Mouse (Mus musculus) liver, embryonic 11.5 days (tissue): ENCODE measurements around the gene Med13. TPM values are rescaled to one million over a fixed set of nuclear protein-coding genes. Genes with fewer than 3 reads are reported as not detected.

ENCODE experiments used
- ATAC-seq: fragments of 200-750 bp; cut with Nextera tagmentation; replicated peaks from 2 replicates; pipeline ENCODE4 v1.8.0; 2017; ENCODE audit warnings: moderate number of reproducible peaks, mild to moderate bottlenecking, moderate TSS enrichment, moderate library complexity; ENCODE audit not compliant: low FRiP score
- DNase-seq: peaks from one replicate; pipeline ENCODE4 v3.0.0-alpha.2; 2017; ENCODE audit warnings: low spot score
- H3K27ac ChIP-seq: fragments of 300-500 bp; sonication (generic); 2 replicates; pipeline ENCODE4 v1.5.1; 2014; ENCODE audit warnings: mild to moderate bottlenecking, low read depth, low read length, control low read depth
- H3K27me3 ChIP-seq: fragments of 300-500 bp; sonication (generic); replicated peaks from 2 replicates; pipeline ENCODE4 v1.6.1; 2014; ENCODE audit warnings: low read length, mixed read lengths; ENCODE audit not compliant: control insufficient read depth, insufficient read depth
- H3K36me3 ChIP-seq: fragments of 300-500 bp; sonication (generic); 2 replicates; pipeline ENCODE4 v1.6.1; 2014; ENCODE audit warnings: mild to moderate bottlenecking, low read length, moderate library complexity, mixed read lengths; ENCODE audit not compliant: control insufficient read depth, insufficient read depth
- H3K4me1 ChIP-seq: fragments of 300-500 bp; sonication (generic); replicated peaks from 2 replicates; pipeline ENCODE4 v1.6.1; 2014; ENCODE audit warnings: low read length, mixed read lengths; ENCODE audit not compliant: control insufficient read depth, insufficient read depth
- H3K4me2 ChIP-seq: fragments of 300-500 bp; sonication (generic); 2 replicates; pipeline ENCODE4 v1.6.1; 2014; ENCODE audit warnings: mild to moderate bottlenecking, control low read depth, moderate library complexity
- H3K4me3 ChIP-seq: fragments of 300-500 bp; sonication (generic); 2 replicates; pipeline ENCODE4 v1.5.1; 2014; ENCODE audit warnings: low read depth, low read length, control low read depth
- H3K9ac ChIP-seq: fragments of 300-500 bp; sonication (generic); 2 replicates; pipeline ENCODE4 v1.6.1; 2014; ENCODE audit warnings: low read depth, low read length, control low read depth
- H3K9me3 ChIP-seq: fragments of 300-500 bp; sonication (generic); 2 replicates; pipeline ENCODE4 v1.6.1; 2016; ENCODE audit warnings: low read length, inconsistent platforms, mixed read lengths; ENCODE audit not compliant: control insufficient read depth
- WGBS: fragments of 180-500 bp; shearing (Covaris S2); extraction: QIAGEN DNeasy Blood & Tissue Kit; methylation state at CpG from one replicate; pipeline ENCODE4 v1.1.7; 2014; 5-methylcytosine and 5-hydroxymethylcytosine counted together
- polyA plus RNA-seq: library from polyadenylated mRNA; unstranded; fragments of >200 nt; fragmentation: Nextera tagmentation; extraction: Ambion mirVana; gene quantifications from 2 replicates; pipeline ENCODE4 v1.2.1, GENCODE M21; 2014

The Med13 gene
- polyA plus RNA-seq, 1 experiment from 2014 or later, result 8.9 TPM

- H3K4me3 ChIP-seq, result no peak overlapping the region
- H3K27ac ChIP-seq, result no peak overlapping the region
- no peaks in the 10 kb centered on the region for H3K36me3 ChIP-seq
- no peaks in the 10 kb centered on the region for H3K9me3 ChIP-seq
- 56% methylated on average over 5 of the region's 5 CpGs for WGBS
- no peak overlapping the region for H3K4me2 ChIP-seq
- H3K9ac ChIP-seq, result no peak overlapping the region
- DNase-seq, result no peak
- no peaks in the 10 kb centered on the region for H3K27me3 ChIP-seq
- ATAC-seq, result no peak
- no peaks in the 10 kb centered on the region for H3K4me1 ChIP-seq
Observed at GRCm38 (mm10) chr11:86369003-86369402, 11.6 kb upstream of the Med13 start.

GRCm38 (mm10) chr11:86364709-86365452 is 7.5 kb upstream of the Med13 start:
- Histone ChIP-seq H3K9ac (no peak overlapping the region), H3K4me2 (no peak overlapping the region), H3K4me3 (no peak overlapping the region), H3K36me3 (no peaks in the 10 kb centered on the region), H3K27me3 (no peaks in the 10 kb centered on the region), H3K9me3 (no peaks in the 10 kb centered on the region), H3K4me1 (no peaks in the 10 kb centered on the region), H3K27ac (no peak overlapping the region)
- ATAC-seq, result no peak
- DNase-seq, result no peak
- 66% methylated on average over 5 of the region's 5 CpGs for WGBS

- peak overlapping the region; percentile 81 for H3K4me2 ChIP-seq
- 1% methylated on average over 45 of the region's 45 CpGs for WGBS
- peak overlapping the region; percentile 98 for H3K9ac ChIP-seq
- peak; percentile 98 for DNase-seq
- peaks cover 10% of the 10 kb centered on the region for H3K4me1 ChIP-seq
- no peaks in the 10 kb centered on the region for H3K9me3 ChIP-seq
- peak; percentile 92 for ATAC-seq
- peak overlapping the region; percentile 99 for H3K27ac ChIP-seq
- peak overlapping the region; percentile 95 for H3K4me3 ChIP-seq
- peaks cover 5% of the 10 kb centered on the region; the same call in 1 of the 2 replicates for H3K36me3 ChIP-seq
- no peaks in the 10 kb centered on the region for H3K27me3 ChIP-seq
Observed at GRCm38 (mm10) chr11:86357984-86358528, 654 bp upstream of the Med13 start.

- DNase-seq (no peak), ATAC-seq (no peak)
- 9% methylated on average over 13 of the region's 13 CpGs for WGBS
- H3K36me3 ChIP-seq, result peaks cover 6% of the 10 kb centered on the region; the same call in 1 of the 2 replicates
- H3K27ac ChIP-seq, result peak overlapping the region; percentile 99
- no peaks in the 10 kb centered on the region for H3K9me3 ChIP-seq
- H3K4me2 ChIP-seq, result peak overlapping the region; percentile 81
- H3K9ac ChIP-seq, result peak overlapping the region; percentile 98
- peaks cover 17% of the 10 kb centered on the region for H3K4me1 ChIP-seq
- peak overlapping the region; percentile 95 for H3K4me3 ChIP-seq
- no peaks in the 10 kb centered on the region for H3K27me3 ChIP-seq
Observed at GRCm38 (mm10) chr11:86356007-86356853, 1.2 kb downstream of the Med13 start.

- Histone ChIP-seq H3K4me3 (no peak overlapping the region), H3K27me3 (no peaks in the 10 kb centered on the region), H3K36me3 (peaks cover 6% of the 10 kb centered on the region; the same call in 1 of the 2 replicates), H3K9me3 (no peaks in the 10 kb centered on the region), H3K27ac (no peak overlapping the region), H3K4me2 (no peak overlapping the region), H3K9ac (no peak overlapping the region), H3K4me1 (peaks cover 17% of the 10 kb centered on the region)
- no peak for ATAC-seq
- no peak for DNase-seq
- WGBS, result 80% methylated on average over 3 of the region's 3 CpGs
Observed at GRCm38 (mm10) chr11:86353586-86353985, 3.8 kb downstream of the Med13 start.

GRCm38 (mm10) chr11:86351766-86352315 is 5.6 kb downstream of the Med13 start:
- no peak overlapping the region for H3K4me2 ChIP-seq
- H3K27ac ChIP-seq, result no peak overlapping the region
- 81% methylated on average over 3 of the region's 3 CpGs for WGBS
- no peak overlapping the region for H3K4me3 ChIP-seq
- H3K9me3 ChIP-seq, result no peaks in the 10 kb centered on the region
- ATAC-seq (no peak), DNase-seq (no peak)
- H3K4me1 ChIP-seq, result peaks cover 17% of the 10 kb centered on the region
- no peak overlapping the region for H3K9ac ChIP-seq
- no peaks in the 10 kb centered on the region for H3K27me3 ChIP-seq
- peaks cover 6% of the 10 kb centered on the region; the same call in 1 of the 2 replicates for H3K36me3 ChIP-seq

- peaks cover 17% of the 10 kb centered on the region for H3K4me1 ChIP-seq
- WGBS, result 80% methylated on average over 1 of the region's 1 CpGs
Observed at GRCm38 (mm10) chr11:86350636-86351138, 6.7 kb downstream of the Med13 start.

GRCm38 (mm10) chr11:86349325-86349724 is 8.1 kb downstream of the Med13 start:
- Histone ChIP-seq H3K27ac (no peak overlapping the region; the same call in 1 of the 2 replicates), H3K27me3 (no peaks in the 10 kb centered on the region), H3K4me1 (peaks cover 13% of the 10 kb centered on the region), H3K4me2 (no peak overlapping the region), H3K4me3 (no peak overlapping the region), H3K36me3 (peaks cover 7% of the 10 kb centered on the region), H3K9me3 (no peaks in the 10 kb centered on the region), H3K9ac (no peak overlapping the region)
- 69% methylated on average over 2 of the region's 2 CpGs for WGBS
- DNase-seq (no peak), ATAC-seq (no peak)

More at GRCm38 (mm10) chr11:86350636-86351138, 6.7 kb downstream of the Med13 start:
- H3K4me3 ChIP-seq, result no peak overlapping the region
- H3K9ac ChIP-seq, result no peak overlapping the region
- DNase-seq (no peak), ATAC-seq (no peak)
- no peaks in the 10 kb centered on the region for H3K27me3 ChIP-seq
- H3K4me2 ChIP-seq, result no peak overlapping the region
- H3K36me3 ChIP-seq, result peaks cover 6% of the 10 kb centered on the region; the same call in 1 of the 2 replicates
- no peaks in the 10 kb centered on the region for H3K9me3 ChIP-seq
- H3K27ac ChIP-seq, result no peak overlapping the region
